Mouse (Mus musculus): Measurements from ENCODE around the gene Bclaf3.
"Not testable (repeated sequence)": the region's sequence is repeated elsewhere in the genome, so short reads cannot be mapped to it uniquely, and the experiment has no call there.

The Bclaf3 gene

GRCm38 (mm10) chrX:159526388-159526787, at the start of gene Bclaf3:
Gene Bclaf3, plus strand, starts transcription at chrX:159526688.
- no peak for DNase-seq

GRCm38 (mm10) chrX:159478243-159478940, 48.1 kb upstream of the Bclaf3 start:
- DNase-seq: not testable (repeated sequence)

- no peak for DNase-seq
Measured at GRCm38 (mm10) chrX:159484247-159484646, 42.2 kb upstream of the Bclaf3 start.

GRCm38 (mm10) chrX:159503181-159503580, 23.3 kb upstream of the Bclaf3 start:
- no peak for DNase-seq

GRCm38 (mm10) chrX:159508331-159509036, 18.0 kb upstream of the Bclaf3 start:
- no peak for DNase-seq

GRCm38 (mm10) chrX:159509042-159509441, 17.4 kb upstream of the Bclaf3 start:
- DNase-seq: no peak

- DNase-seq: no peak
Measured at GRCm38 (mm10) chrX:159509847-159510715, 16.4 kb upstream of the Bclaf3 start.

- no peak for DNase-seq
Measured at GRCm38 (mm10) chrX:159510716-159511051, 15.8 kb upstream of the Bclaf3 start.

- no peak for DNase-seq
Measured at GRCm38 (mm10) chrX:159515599-159515998, 10.9 kb upstream of the Bclaf3 start.

- no peak for DNase-seq
Measured at GRCm38 (mm10) chrX:159521780-159522179, 4.7 kb upstream of the Bclaf3 start.

GRCm38 (mm10) chrX:159522651-159523050, 3.8 kb upstream of the Bclaf3 start:
- no peak for DNase-seq

- DNase-seq: peak; percentile 96
Measured at GRCm38 (mm10) chrX:159532427-159532810, 5.9 kb downstream of the Bclaf3 start.

- peak in 1 of 2 experiments; percentile 11 for DNase-seq
Measured at GRCm38 (mm10) chrX:159532811-159533462, 6.4 kb downstream of the Bclaf3 start.

GRCm38 (mm10) chrX:159541936-159542335, 15.4 kb downstream of the Bclaf3 start:
- DNase-seq: no peak

- DNase-seq: no peak
Measured at GRCm38 (mm10) chrX:159547093-159547492, 20.6 kb downstream of the Bclaf3 start.

- not testable (repeated sequence) for DNase-seq
Measured at GRCm38 (mm10) chrX:159584738-159585137, 58.2 kb downstream of the Bclaf3 start.

GRCm38 (mm10) chrX:159591633-159592032, 65.1 kb downstream of the Bclaf3 start:
- DNase-seq: no peak

- DNase-seq: no peak
Measured at GRCm38 (mm10) chrX:159597502-159597901, 71.0 kb downstream of the Bclaf3 start.

GRCm38 (mm10) chrX:159604832-159605231, 78.3 kb downstream of the Bclaf3 start:
- no peak for DNase-seq

GRCm38 (mm10) chrX:159606936-159607335, 80.4 kb downstream of the Bclaf3 start:
- DNase-seq: no peak

- DNase-seq: peak in 1 of 2 experiments; percentile 30
Measured at GRCm38 (mm10) chrX:159626208-159626906, 99.9 kb downstream of the Bclaf3 start.

GRCm38 (mm10) chrX:159626907-159627587, 100.6 kb downstream of the Bclaf3 start, which contains the start of gene Sh3kbp1:
Gene Sh3kbp1, plus strand, starts transcription at chrX:159627272.
- peak; percentile 48 to 55 for DNase-seq

All from thymus, adult 18-20 months (tissue).